Mouse (Mus musculus) thymus, adult 2 months (tissue): Measurements from ENCODE around the gene Pknox2. TPM values are rescaled to one million over a fixed set of nuclear protein-coding genes. Genes with fewer than 3 reads are reported as not detected.

Experiments
- DNase-seq: peaks from one replicate; pipeline ENCODE4 v3.0.0; 2021
- H3K27ac ChIP-seq: fragments of 200-500 bp; 2 replicates; pipeline ENCODE4 v1.5.1; 2012; ENCODE audit warnings: low read length, control low read depth; ENCODE audit not compliant: control insufficient read depth, insufficient read depth
- H3K27me3 ChIP-seq: fragments of 200-500 bp; 2 replicates; pipeline ENCODE4 v1.6.1; 2012; ENCODE audit warnings: mild to moderate bottlenecking, low read length, moderate library complexity, mixed read lengths; ENCODE audit not compliant: control insufficient read depth, insufficient read depth
- H3K36me3 ChIP-seq: fragments of 200-500 bp; 2 replicates; pipeline ENCODE4 v1.6.1; 2012; ENCODE audit warnings: mild to moderate bottlenecking, low read length, moderate library complexity; ENCODE audit not compliant: control insufficient read depth, insufficient read depth
- H3K4me1 ChIP-seq: fragments of 200-500 bp; replicated peaks from 2 replicates; pipeline ENCODE4 v1.6.1; 2012; ENCODE audit warnings: low read length; ENCODE audit not compliant: control insufficient read depth, insufficient read depth
- H3K4me3 ChIP-seq: fragments of 200-500 bp; 2 replicates; pipeline ENCODE4 v1.5.1; 2012; ENCODE audit warnings: mild to moderate bottlenecking, low read length, control low read depth, moderate library complexity; ENCODE audit not compliant: control insufficient read depth, insufficient read depth
- CTCF ChIP-seq: fragments of 200-500 bp; IDR thresholded peaks from 2 replicates; pipeline ENCODE4 v1.5.1; 2012; ENCODE audit warnings: mild to moderate bottlenecking, control low read depth, low read length, moderate library complexity, borderline replicate concordance; ENCODE audit not compliant: control insufficient read depth, poor library complexity, insufficient read depth; ENCODE audit errors: extremely low read depth
- POLR2A ChIP-seq: fragments of 200-500 bp; IDR thresholded peaks from 2 replicates; pipeline ENCODE4 v1.6.1; 2012; ENCODE audit warnings: mild to moderate bottlenecking, low read length, control low read depth, moderate library complexity; ENCODE audit not compliant: control insufficient read depth, poor library complexity, insufficient read depth; ENCODE audit errors: extremely low read depth
- WGBS: fragments of 180-500 bp; shearing (Covaris S2); methylation state at CpG from one replicate; pipeline ENCODE4 v1.1.7; 2018; 5-methylcytosine and 5-hydroxymethylcytosine counted together
- polyA plus RNA-seq: library from polyadenylated mRNA; depleted of rRNA; stranded (reverse); fragments of >200 nt; gene quantifications from 2 replicates; pipeline ENCODE4 v1.2.3, GENCODE M21; 2012

Pknox2 gene
- polyA plus RNA-seq, 1 experiment = 3.2 TPM

DNA sequence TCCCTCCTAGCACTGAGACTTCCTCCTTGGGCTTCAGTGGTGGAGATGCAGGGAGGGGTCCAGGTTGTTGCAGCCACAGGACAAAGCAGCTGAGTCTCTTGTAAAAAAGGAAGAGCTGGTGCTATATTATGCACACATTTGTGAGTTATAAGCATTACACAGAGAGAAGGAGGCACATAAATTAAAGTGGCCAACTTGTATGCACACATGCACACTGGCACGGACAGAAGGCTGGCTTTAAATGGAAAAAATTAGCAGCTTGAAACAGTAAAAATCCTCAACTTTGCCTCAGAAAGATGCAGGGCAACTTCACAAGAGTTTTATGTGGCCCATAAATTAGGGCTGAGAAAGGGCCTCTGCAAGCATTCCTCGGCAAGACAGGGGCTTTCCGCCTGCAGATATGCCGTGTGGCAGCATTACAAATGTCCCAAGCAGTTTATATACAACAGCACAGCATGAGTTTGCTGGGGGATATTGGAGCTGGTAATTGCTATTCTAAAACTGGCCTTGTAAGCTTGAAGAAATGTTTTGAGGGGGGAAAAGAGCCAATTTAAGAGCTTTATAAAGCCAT is 25.4 kb downstream of the Pknox2 start:
- DNase-seq = no peak

DNA sequence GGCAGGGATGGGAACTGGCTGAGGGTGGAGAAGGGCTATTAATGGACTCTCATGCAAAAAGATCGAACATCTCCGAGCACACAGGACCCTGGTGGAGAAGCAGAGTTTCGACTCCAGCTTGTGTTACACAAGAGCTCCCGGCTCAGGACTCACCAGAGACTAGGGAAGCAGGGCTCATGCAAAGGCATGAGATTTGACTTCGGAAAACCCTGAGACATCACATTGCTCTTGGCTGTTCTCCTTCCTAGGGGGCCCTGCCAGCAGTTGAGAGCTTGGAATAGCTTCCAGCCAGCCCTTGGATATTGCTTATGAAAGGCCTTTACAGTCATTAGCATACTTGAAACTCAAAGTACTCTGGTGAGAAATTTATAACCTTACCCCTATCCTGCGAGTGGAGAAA is 26.4 kb downstream of the Pknox2 start:
- TF ChIP-seq POLR2A = no peak
- no peak for TF ChIP-seq CTCF
- H3K27ac ChIP-seq = no peak overlapping the region
- no peaks in the 10 kb centered on the region for H3K36me3 ChIP-seq
- DNase-seq = no peak
- H3K27me3 ChIP-seq = no peaks in the 10 kb centered on the region
- WGBS = 95% methylated on average over 6 of the region's 6 CpGs
- H3K4me1 ChIP-seq = no peaks in the 10 kb centered on the region
- no peak overlapping the region for H3K4me3 ChIP-seq

More for the DNA sequence above, 25.4 kb downstream of the Pknox2 start:
- Histone ChIP-seq H3K4me1 (no peaks in the 10 kb centered on the region), H3K36me3 (no peaks in the 10 kb centered on the region), H3K27me3 (no peaks in the 10 kb centered on the region), H3K27ac (no peak overlapping the region), H3K4me3 (no peak overlapping the region)
- TF ChIP-seq POLR2A = no peak
- TF ChIP-seq CTCF = no peak
- 58% methylated on average over 4 of the region's 4 CpGs for WGBS

DNA sequence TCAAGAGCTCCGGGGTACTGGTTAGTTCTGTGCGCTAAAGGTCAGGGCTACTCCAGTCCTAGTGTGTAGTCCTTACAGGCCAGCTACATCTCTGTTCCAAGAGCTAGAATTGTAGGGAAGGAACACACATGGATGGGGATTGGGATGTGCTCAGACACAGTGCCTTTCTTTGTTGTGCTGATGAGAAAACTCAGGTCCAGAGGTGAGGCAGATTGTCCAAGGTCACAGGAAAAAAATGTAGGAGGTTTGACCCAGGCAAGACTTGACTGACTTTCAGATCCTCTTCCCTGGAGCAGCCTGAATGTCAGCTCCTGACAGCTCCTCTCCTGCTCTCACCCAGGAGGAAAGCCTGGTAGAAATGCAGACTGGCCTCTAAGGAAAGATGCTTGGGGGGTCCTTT is 29.7 kb downstream of the Pknox2 start:
- WGBS = 98% methylated on average over 2 of the region's 2 CpGs
- no peaks in the 10 kb centered on the region for H3K4me1 ChIP-seq
- H3K27ac ChIP-seq = no peak overlapping the region
- no peaks in the 10 kb centered on the region for H3K27me3 ChIP-seq
- no peak for DNase-seq
- no peak for TF ChIP-seq CTCF
- no peak for TF ChIP-seq POLR2A
- H3K4me3 ChIP-seq = no peak overlapping the region
- no peaks in the 10 kb centered on the region for H3K36me3 ChIP-seq

DNA sequence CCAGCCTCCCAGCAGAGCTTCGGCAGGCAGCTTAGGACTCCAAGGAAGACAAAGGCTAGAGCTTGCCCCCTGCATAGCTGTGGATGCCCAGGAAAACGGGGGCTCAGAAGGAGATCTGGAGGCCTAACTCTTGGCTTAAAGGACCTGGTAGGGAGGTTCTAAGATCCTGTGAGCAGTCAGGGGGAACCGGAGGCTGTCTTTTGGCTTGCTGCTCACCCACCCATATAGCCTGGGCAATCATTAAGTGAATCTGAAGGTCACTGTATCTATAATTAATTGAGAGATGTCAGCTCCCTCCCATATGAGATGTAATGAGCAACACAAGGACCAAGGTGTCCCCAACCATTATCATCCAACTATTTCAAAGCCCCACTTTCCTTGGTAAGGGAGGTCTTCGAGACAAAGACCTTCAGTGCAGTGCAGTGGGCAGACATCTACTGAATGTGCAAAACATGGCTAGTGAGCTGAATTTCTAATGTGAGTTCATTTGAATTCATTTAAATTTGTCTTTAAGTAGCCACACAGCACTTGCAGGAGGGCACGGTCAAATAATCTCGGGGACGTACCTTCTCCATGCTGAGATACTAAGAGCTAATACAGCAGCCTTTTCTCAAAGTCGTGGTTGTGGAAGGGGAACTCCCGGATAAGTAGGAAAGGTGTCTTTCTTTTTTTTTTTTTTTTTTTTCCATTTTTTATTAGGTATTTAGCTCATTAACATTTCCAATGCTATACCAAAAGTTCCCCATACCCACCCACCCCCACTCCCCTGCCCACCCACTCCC is 30.4 kb downstream of the Pknox2 start:
- WGBS = 93% methylated on average over 9 of the region's 9 CpGs
- no peak overlapping the region for H3K27ac ChIP-seq

DNA sequence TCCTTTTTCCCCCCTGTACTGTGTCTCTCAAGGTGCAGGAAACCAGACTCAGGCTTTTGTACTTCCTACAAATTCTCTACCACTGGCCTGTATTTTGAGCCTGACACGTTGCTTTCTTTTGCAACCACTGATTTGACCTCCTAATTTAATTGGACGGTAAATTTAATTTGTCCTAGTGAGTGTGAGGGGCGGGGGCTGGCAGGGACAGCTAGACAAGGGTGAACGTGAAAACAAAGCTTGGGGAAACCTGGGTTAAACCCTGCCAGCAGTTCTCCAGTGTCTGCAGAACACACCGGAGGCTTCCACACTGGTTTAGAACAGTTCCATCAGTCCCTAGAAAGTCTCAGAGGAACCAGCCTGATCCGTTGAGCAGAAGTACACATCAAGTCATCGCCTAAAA is 31.4 kb downstream of the Pknox2 start:
- no peak overlapping the region for H3K27ac ChIP-seq
- no peak for DNase-seq
- TF ChIP-seq CTCF (no peak), POLR2A (no peak)
- no peaks in the 10 kb centered on the region for H3K27me3 ChIP-seq
- 78% methylated on average over 7 of the region's 7 CpGs for WGBS
- no peak overlapping the region for H3K4me3 ChIP-seq
- H3K4me1 ChIP-seq = no peaks in the 10 kb centered on the region
- no peaks in the 10 kb centered on the region for H3K36me3 ChIP-seq

More for the DNA sequence above, 30.4 kb downstream of the Pknox2 start:
- no peak overlapping the region for H3K4me3 ChIP-seq
- DNase-seq = no peak
- no peaks in the 10 kb centered on the region for H3K4me1 ChIP-seq
- H3K27me3 ChIP-seq = no peaks in the 10 kb centered on the region
- no peaks in the 10 kb centered on the region for H3K36me3 ChIP-seq
- TF ChIP-seq POLR2A (no peak), CTCF (no peak)

DNA sequence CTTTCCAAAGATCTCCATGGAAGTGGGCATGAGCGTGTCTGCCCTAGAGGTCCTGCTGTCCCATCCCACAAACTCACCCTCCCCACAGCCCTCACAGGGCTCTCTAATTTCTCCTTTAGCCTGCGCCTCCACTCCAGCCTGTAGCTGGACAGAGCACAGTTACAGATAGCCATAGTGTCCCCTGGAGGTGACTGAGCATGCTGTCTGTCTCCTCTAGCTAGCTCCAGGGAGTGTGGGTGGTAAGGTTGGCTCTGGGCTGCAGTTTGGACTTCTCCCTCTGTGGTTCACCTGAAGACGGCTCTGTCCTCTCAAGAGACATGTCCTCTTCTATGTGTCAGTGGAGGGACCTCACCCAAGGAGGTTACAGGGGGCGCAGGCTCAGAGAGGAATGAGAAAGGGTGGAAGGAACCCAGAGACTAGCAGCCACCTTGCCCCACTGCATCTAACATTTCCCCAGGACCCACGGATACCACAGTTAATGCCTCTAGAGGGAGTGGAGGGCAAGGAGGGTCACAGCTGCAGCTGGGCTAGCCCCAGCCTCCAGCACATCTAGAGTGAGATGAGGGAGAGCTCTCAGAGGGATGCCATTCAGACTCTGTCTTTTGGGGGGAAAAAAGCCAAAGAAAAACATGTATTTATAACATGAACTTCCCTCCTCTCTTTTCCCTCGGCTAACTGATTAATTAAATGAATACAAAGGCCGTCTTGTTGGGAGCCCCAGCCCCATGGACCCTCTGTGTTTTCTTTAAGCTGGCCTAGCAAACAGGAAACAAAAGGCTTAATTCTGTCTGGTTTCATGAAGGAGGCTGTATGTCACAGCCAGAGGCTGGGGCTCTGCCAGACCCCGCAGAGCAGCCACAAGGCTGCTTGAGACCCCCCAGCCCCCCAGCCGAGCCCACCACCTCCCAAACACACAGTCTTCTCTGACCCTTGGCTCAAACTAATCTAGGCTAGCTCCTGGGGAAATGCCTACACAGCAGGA is 32.6 kb downstream of the Pknox2 start:
- no peaks in the 10 kb centered on the region for H3K36me3 ChIP-seq
- H3K27ac ChIP-seq = no peak overlapping the region
- H3K27me3 ChIP-seq = no peaks in the 10 kb centered on the region
- no peak for TF ChIP-seq POLR2A
- TF ChIP-seq CTCF = no peak
- H3K4me1 ChIP-seq = no peaks in the 10 kb centered on the region
- 69% methylated on average over 9 of the region's 9 CpGs for WGBS
- H3K4me3 ChIP-seq = no peak overlapping the region
- DNase-seq = no peak
